Mouse (Mus musculus): Measurements from ENCODE around the gene Rcc1. TPM values are rescaled to one million over a fixed set of nuclear protein-coding genes. Genes with fewer than 3 reads are reported as not detected.

Gene Rcc1
- polyA plus RNA-seq, 1 experiment from 2014 or later: 25.6 TPM

DNA sequence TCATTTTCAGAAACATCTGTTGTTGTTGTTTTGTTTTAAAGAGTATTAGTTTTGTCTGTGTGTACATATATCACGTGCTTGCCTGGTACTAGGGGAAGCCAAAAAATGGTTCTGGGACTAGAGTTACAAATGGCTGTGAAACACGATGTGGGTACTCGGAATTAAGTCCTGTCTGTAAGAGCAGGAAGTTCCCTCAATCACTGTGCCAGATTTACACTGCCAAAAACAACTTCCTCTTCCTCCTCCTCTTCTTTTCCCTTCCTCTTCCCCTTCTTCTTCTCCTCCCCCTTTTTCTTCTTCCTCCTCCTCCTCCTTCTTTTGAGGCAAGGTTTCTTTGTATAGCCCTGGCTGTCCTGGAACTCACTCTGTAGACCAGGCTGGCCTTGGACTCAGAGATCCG lies 28.9 kb upstream of the Rcc1 start:
- 65% methylated on average over 4 of the region's 4 CpGs for WGBS (ENCODE audit: insufficient replicate concordance)
- DNase-seq: no peak
- Histone ChIP-seq H3K36me3 (replicated peaks; ENCODE audit: insufficient read depth, low read length) (peaks cover 13% of the 10 kb centered on the region), H3K4me1 (ENCODE audit: insufficient read depth) (peaks cover under 1% of the 10 kb centered on the region; the same call in 1 of the 2 replicates), H3K9me3 (ENCODE audit: low read length) (no peaks in the 10 kb centered on the region), H3K27me3 (ENCODE audit: insufficient read depth, low read length) (no peaks in the 10 kb centered on the region), H3K4me2 (ENCODE audit: low read depth, low read length) (no peak overlapping the region), H3K9ac (replicated peaks) (no peak overlapping the region), H3K4me3 (ENCODE audit: low read depth, low read length) (no peak overlapping the region), H3K27ac (ENCODE audit: low read depth) (no peak overlapping the region)
- ATAC-seq: no peak
- no peak for TF ChIP-seq EP300 (IDR thresholded peaks at IDR 0.05; ENCODE audit: low read depth)
- TF ChIP-seq CTCF (IDR thresholded peaks at IDR 0.05; ENCODE audit: low read depth): no peak

GRCm38 (mm10) chr4:132380965-132381616 lies 27.7 kb upstream of the Rcc1 start:
- no peak for DNase-seq
- WGBS (ENCODE audit: insufficient replicate concordance): 83% methylated on average over 2 of the region's 2 CpGs

DNA sequence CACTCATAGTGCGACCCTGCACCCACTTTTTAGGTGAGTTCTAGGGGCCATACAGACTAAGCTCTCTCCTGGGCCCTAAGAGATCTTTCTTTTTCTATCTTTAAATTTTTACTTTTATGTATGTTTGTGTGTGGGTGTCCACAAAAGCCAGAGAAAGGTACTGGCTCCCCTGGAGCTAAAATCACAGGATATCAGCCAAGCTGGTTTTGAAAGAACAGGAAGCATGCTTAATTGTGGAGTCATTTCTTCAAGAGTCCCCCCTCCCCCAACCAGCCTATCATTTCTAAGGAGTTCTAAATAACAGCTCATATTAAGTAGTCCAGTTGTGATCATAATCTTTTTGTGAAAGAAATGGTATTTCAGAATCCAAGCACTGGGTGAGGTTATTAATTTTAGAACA lies 20.4 kb upstream of the Rcc1 start:
- 92% methylated on average over 1 of the region's 1 CpGs for WGBS (ENCODE audit: insufficient replicate concordance)
- Histone ChIP-seq H3K4me3 (ENCODE audit: low read depth, low read length) (no peak overlapping the region), H3K27ac (ENCODE audit: low read depth) (no peak overlapping the region), H3K9ac (replicated peaks) (no peak overlapping the region), H3K4me1 (ENCODE audit: insufficient read depth) (no peaks in the 10 kb centered on the region), H3K9me3 (ENCODE audit: low read length) (no peaks in the 10 kb centered on the region), H3K27me3 (ENCODE audit: insufficient read depth, low read length) (no peaks in the 10 kb centered on the region), H3K4me2 (ENCODE audit: low read depth, low read length) (no peak overlapping the region), H3K36me3 (replicated peaks; ENCODE audit: insufficient read depth, low read length) (peaks cover 62% of the 10 kb centered on the region)
- ATAC-seq: no peak
- no peak for DNase-seq
- TF ChIP-seq EP300 (IDR thresholded peaks at IDR 0.05; ENCODE audit: low read depth): no peak
- TF ChIP-seq CTCF (IDR thresholded peaks at IDR 0.05; ENCODE audit: low read depth): no peak

More at GRCm38 (mm10) chr4:132380965-132381616, 27.7 kb upstream of the Rcc1 start:
- no peak overlapping the region for H3K27ac ChIP-seq (ENCODE audit: low read depth)
- H3K4me2 ChIP-seq (ENCODE audit: low read depth, low read length): no peak overlapping the region
- H3K4me1 ChIP-seq (ENCODE audit: insufficient read depth): no peaks in the 10 kb centered on the region
- peaks cover 17% of the 10 kb centered on the region for H3K36me3 ChIP-seq (replicated peaks; ENCODE audit: insufficient read depth, low read length)
- TF ChIP-seq EP300 (IDR thresholded peaks at IDR 0.05; ENCODE audit: low read depth): no peak
- TF ChIP-seq CTCF (IDR thresholded peaks at IDR 0.05; ENCODE audit: low read depth): no peak
- H3K9me3 ChIP-seq (ENCODE audit: low read length): no peaks in the 10 kb centered on the region
- no peak overlapping the region for H3K4me3 ChIP-seq (ENCODE audit: low read depth, low read length)
- no peaks in the 10 kb centered on the region for H3K27me3 ChIP-seq (ENCODE audit: insufficient read depth, low read length)
- ATAC-seq: no peak
- no peak overlapping the region for H3K9ac ChIP-seq (replicated peaks)

GRCm38 (mm10) chr4:132369953-132370750 lies 16.7 kb upstream of the Rcc1 start:
- no peak for DNase-seq
- peaks cover 72% of the 10 kb centered on the region for H3K36me3 ChIP-seq (replicated peaks; ENCODE audit: insufficient read depth, low read length)

DNA sequence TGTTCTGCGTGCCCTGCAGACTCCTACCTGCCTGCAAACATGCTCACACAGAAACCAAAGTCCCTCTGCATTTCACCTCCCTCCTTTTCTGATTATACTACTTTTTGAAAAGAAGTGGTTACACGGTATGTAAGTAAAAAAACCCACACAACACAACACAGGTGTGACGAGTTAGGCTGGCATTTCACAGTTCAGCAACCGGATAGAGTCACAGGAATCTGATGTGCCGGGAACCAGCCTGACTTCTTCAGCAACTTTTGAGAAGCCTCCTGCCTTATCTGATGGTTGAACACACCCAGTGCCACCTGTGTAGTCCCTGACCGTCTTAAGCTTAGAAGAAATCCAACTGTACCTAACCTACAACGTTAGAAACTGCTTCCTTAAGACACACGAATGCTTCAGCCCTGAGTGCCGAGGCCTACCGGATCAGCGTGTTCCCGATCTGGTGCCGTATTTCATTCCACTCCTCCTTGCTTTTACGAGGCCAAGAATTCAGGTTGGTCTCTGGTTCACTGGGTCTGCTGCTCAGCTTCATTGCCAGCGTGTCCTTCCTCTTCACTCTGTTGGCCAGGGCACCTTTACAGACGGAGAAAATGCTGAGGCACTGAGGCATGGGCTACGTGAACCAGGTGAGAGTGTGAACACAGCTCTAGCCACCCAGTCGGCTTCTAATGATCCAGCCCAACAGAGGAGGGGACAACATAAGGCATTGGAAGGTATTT lies 14.2 kb upstream of the Rcc1 start:
- Histone ChIP-seq H3K4me1 (ENCODE audit: insufficient read depth) (no peaks in the 10 kb centered on the region), H3K27me3 (ENCODE audit: insufficient read depth, low read length) (no peaks in the 10 kb centered on the region), H3K27ac (ENCODE audit: low read depth) (no peak overlapping the region), H3K9ac (replicated peaks) (no peak overlapping the region), H3K4me3 (ENCODE audit: low read depth, low read length) (no peak overlapping the region), H3K4me2 (ENCODE audit: low read depth, low read length) (no peak overlapping the region), H3K36me3 (replicated peaks; ENCODE audit: insufficient read depth, low read length) (peaks cover 70% of the 10 kb centered on the region), H3K9me3 (ENCODE audit: low read length) (no peaks in the 10 kb centered on the region)
- 86% methylated on average over 18 of the region's 18 CpGs for WGBS (ENCODE audit: insufficient replicate concordance)
- TF ChIP-seq CTCF (IDR thresholded peaks at IDR 0.05; ENCODE audit: low read depth): no peak
- DNase-seq (no peak), ATAC-seq (no peak)

More at GRCm38 (mm10) chr4:132369953-132370750, 16.7 kb upstream of the Rcc1 start:
- Histone ChIP-seq H3K27ac (ENCODE audit: low read depth) (no peak overlapping the region), H3K9ac (replicated peaks) (no peak overlapping the region), H3K4me1 (ENCODE audit: insufficient read depth) (no peaks in the 10 kb centered on the region), H3K4me3 (ENCODE audit: low read depth, low read length) (no peak overlapping the region), H3K9me3 (ENCODE audit: low read length) (no peaks in the 10 kb centered on the region), H3K4me2 (ENCODE audit: low read depth, low read length) (no peak overlapping the region), H3K27me3 (ENCODE audit: insufficient read depth, low read length) (no peaks in the 10 kb centered on the region)
- WGBS (ENCODE audit: insufficient replicate concordance): 84% methylated on average over 8 of the region's 8 CpGs
- no peak for ATAC-seq
- no peak for TF ChIP-seq CTCF (IDR thresholded peaks at IDR 0.05; ENCODE audit: low read depth)
- TF ChIP-seq EP300 (IDR thresholded peaks at IDR 0.05; ENCODE audit: low read depth): no peak

DNA sequence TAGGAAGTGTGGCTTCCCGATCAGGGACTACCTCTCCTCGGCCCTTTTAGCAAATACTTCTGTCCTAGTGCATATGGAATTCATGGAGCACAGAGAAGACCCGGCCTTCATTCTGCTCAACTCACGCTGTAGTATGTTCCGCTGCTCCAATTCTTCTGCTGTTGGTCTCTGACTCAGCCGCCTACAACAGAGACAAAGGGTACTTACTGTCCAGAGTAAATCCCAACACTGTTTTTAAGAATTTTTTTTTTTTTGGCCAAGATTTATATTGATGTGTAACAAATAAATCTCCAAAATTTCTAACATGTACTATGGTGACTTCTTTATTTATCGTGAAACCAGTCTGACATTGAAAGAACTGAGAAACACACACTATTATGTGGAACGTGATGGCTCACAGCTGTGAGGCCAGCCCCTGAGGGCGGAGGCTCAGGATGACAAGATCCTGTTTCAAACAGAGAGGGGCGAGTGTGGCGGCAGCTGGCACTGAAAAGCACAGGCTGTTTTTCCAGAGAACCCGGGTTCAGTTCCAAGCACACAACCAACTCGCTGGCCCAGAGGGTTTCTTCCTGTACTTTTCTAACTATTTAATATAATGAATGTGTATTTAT lies 12.2 kb upstream of the Rcc1 start:
- ATAC-seq: no peak
- 89% methylated on average over 13 of the region's 13 CpGs for WGBS (ENCODE audit: insufficient replicate concordance)
- Histone ChIP-seq H3K27ac (ENCODE audit: low read depth) (no peak overlapping the region), H3K4me1 (ENCODE audit: insufficient read depth) (no peaks in the 10 kb centered on the region), H3K4me3 (ENCODE audit: low read depth, low read length) (no peak overlapping the region), H3K27me3 (ENCODE audit: insufficient read depth, low read length) (no peaks in the 10 kb centered on the region), H3K9ac (replicated peaks) (no peak overlapping the region), H3K36me3 (replicated peaks; ENCODE audit: insufficient read depth, low read length) (peaks cover 73% of the 10 kb centered on the region), H3K4me2 (ENCODE audit: low read depth, low read length) (no peak overlapping the region), H3K9me3 (ENCODE audit: low read length) (no peaks in the 10 kb centered on the region)
- TF ChIP-seq CTCF (IDR thresholded peaks at IDR 0.05; ENCODE audit: low read depth): no peak
- no peak for TF ChIP-seq EP300 (IDR thresholded peaks at IDR 0.05; ENCODE audit: low read depth)
- DNase-seq: no peak
